Mouse (Mus musculus): Measurements from ENCODE around the gene Gsc. TPM values are rescaled to one million over a fixed set of nuclear protein-coding genes. Genes with fewer than 3 reads are reported as not detected.
"Not testable (repeated sequence)": the region's sequence is repeated elsewhere in the genome, so short reads cannot be mapped to it uniquely, and the experiment has no call there.

Gsc gene
- polyA plus RNA-seq, 1 experiment from 2014 or later, result not detected

DNA sequence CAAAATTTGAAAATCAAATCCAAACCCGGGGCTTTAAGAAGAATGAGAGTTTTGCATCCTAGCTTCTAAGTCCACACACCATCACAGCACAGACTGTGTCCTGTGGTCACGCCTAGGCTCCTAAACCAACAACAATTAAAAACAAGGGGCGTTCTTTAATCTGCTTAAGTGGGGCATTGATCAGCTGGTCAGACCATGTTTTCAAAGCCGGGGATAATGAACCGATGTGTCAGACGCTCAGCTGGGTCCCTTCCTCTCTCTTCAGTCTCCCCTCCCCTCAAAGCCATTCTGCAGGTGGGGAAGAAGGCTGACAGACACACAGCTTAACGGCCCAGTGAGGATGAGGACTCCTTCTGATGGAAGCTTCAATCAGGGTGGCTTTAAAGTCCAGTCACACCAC, 6.2 kb downstream of the Gsc start:
- H3K27me3 ChIP-seq (ENCODE audit: insufficient read depth, low read length), result peaks cover 46% of the 10 kb centered on the region

GRCm38 (mm10) chr12:104461372-104461771, 11.8 kb downstream of the Gsc start:
- Histone ChIP-seq H3K9ac (replicated peaks; ENCODE audit: low read length) (no peak overlapping the region), H3K4me3 (ENCODE audit: low read length) (no peak overlapping the region), H3K4me1 (ENCODE audit: insufficient read depth, low read length) (no peaks in the 10 kb centered on the region), H3K27me3 (ENCODE audit: insufficient read depth, low read length) (peaks cover 7% of the 10 kb centered on the region; the same call in 1 of the 2 replicates), H3K9me3 (ENCODE audit: low read length) (no peaks in the 10 kb centered on the region), H3K36me3 (ENCODE audit: insufficient read depth, low read length) (no peaks in the 10 kb centered on the region), H3K4me2 (replicated peaks; ENCODE audit: low read depth, low read length) (no peak overlapping the region), H3K27ac (ENCODE audit: low read length) (no peak overlapping the region)
- peak; percentile 46; the same call in 1 of the 2 replicates for ATAC-seq (ENCODE audit: low FRiP score, low TSS enrichment)
- 9% methylated on average over 8 of the region's 8 CpGs for WGBS

More for the DNA sequence above, 6.2 kb downstream of the Gsc start:
- ATAC-seq (ENCODE audit: low FRiP score, low TSS enrichment), result no peak
- Histone ChIP-seq H3K9ac (replicated peaks; ENCODE audit: low read length) (no peak overlapping the region), H3K27ac (ENCODE audit: low read length) (no peak overlapping the region), H3K36me3 (ENCODE audit: insufficient read depth, low read length) (no peaks in the 10 kb centered on the region), H3K4me1 (ENCODE audit: insufficient read depth, low read length) (peaks cover 8% of the 10 kb centered on the region; the same call in 1 of the 2 replicates), H3K4me3 (ENCODE audit: low read length) (no peak overlapping the region), H3K4me2 (replicated peaks; ENCODE audit: low read depth, low read length) (no peak overlapping the region), H3K9me3 (ENCODE audit: low read length) (no peaks in the 10 kb centered on the region)
- 21% methylated on average over 7 of the region's 7 CpGs for WGBS

DNA sequence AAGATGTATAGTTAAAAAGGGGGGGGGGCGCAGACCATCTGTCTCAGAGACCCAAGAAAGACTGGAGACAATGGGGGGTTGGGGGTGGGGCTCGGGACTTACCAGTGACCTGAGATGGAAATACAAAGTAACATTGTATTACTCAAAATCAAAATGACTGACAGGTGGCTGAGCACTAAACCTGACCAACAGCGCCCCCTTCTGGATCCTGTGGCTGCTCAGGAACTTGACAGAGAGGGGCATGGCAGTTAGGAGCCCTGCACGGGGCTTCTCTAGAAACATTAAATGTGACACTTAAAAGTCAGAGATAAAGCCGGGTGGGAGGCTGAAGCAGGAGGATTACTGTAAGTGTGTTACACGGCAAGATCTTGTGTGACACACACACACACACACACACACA, 13.8 kb downstream of the Gsc start:
- Histone ChIP-seq H3K27me3 (ENCODE audit: insufficient read depth, low read length) (peaks cover 4% of the 10 kb centered on the region; the same call in 1 of the 2 replicates), H3K4me3 (ENCODE audit: low read length) (no peak overlapping the region), H3K4me1 (ENCODE audit: insufficient read depth, low read length) (no peaks in the 10 kb centered on the region), H3K9me3 (ENCODE audit: low read length) (no peaks in the 10 kb centered on the region), H3K9ac (replicated peaks; ENCODE audit: low read length) (no peak overlapping the region), H3K36me3 (ENCODE audit: insufficient read depth, low read length) (no peaks in the 10 kb centered on the region), H3K4me2 (replicated peaks; ENCODE audit: low read depth, low read length) (no peak overlapping the region), H3K27ac (ENCODE audit: low read length) (no peak overlapping the region)
- 57% methylated on average over 6 of the region's 6 CpGs for WGBS
- no peak for ATAC-seq (ENCODE audit: low FRiP score, low TSS enrichment)

- Histone ChIP-seq H3K9ac (replicated peaks; ENCODE audit: low read length) (no peak overlapping the region), H3K27ac (ENCODE audit: low read length) (no peak overlapping the region), H3K27me3 (ENCODE audit: insufficient read depth, low read length) (no peaks in the 10 kb centered on the region), H3K4me3 (ENCODE audit: low read length) (no peak overlapping the region), H3K36me3 (ENCODE audit: insufficient read depth, low read length) (no peaks in the 10 kb centered on the region), H3K4me1 (ENCODE audit: insufficient read depth, low read length) (no peaks in the 10 kb centered on the region), H3K9me3 (ENCODE audit: low read length) (no peaks in the 10 kb centered on the region), H3K4me2 (replicated peaks; ENCODE audit: low read depth, low read length) (no peak overlapping the region)
- ATAC-seq (ENCODE audit: low FRiP score, low TSS enrichment), result no peak
- WGBS, result 74% methylated on average over 1 of the region's 1 CpGs
These were observed 20.1 kb downstream of the Gsc start for GRCm38 (mm10) chr12:104453002-104453401.

DNA sequence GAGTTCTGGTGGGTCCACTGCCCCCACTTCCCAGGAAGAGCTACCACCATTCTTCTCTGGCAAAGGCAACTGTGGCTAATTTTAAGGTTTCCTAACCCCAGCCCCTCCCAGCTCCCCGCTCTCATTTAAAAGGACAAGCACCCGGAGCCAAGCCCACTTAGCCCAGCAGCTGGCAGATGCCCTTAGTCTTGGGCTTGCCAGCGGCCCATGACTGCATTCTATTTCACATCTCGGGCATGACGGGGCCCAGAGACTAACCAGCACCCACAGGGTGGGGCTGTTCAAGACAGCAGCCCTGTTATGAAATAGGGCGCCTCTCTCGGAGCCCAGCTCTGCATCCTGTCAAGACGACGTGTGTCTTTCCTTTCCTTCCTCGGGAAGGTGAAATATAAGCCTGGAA, 22.9 kb downstream of the Gsc start:
- Histone ChIP-seq H3K36me3 (ENCODE audit: insufficient read depth, low read length) (no peaks in the 10 kb centered on the region), H3K9ac (replicated peaks; ENCODE audit: low read length) (no peak overlapping the region), H3K27ac (ENCODE audit: low read length) (no peak overlapping the region), H3K9me3 (ENCODE audit: low read length) (no peaks in the 10 kb centered on the region), H3K4me2 (replicated peaks; ENCODE audit: low read depth, low read length) (0 out of 2 replicates have a peak overlapping the region, but pooled peaks have one; percentile 6), H3K27me3 (ENCODE audit: insufficient read depth, low read length) (no peaks in the 10 kb centered on the region), H3K4me3 (ENCODE audit: low read length) (no peak overlapping the region), H3K4me1 (ENCODE audit: insufficient read depth, low read length) (no peaks in the 10 kb centered on the region)
- 42% methylated on average over 10 of the region's 10 CpGs for WGBS
- ATAC-seq (ENCODE audit: low FRiP score, low TSS enrichment), result no peak

DNA sequence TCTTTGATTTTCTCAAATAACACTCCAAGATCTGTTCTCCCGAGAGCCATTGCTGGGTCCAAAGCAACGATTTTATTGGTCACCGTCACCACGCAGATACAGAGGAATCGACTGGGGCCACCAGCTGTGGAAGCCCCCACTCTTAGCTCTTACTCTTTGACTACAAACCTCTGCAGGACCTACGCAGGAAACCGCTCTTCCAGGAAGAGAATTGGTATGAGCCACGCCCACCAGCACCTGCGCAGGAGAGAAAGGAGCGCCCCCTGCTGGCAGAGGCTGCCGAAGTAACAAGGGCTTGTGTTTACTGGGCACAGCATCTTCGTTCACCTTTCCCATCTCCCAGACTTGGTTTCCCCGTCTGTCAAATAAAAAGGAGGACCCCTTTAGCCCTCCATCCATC, 25.0 kb downstream of the Gsc start:
- Histone ChIP-seq H3K4me2 (replicated peaks; ENCODE audit: low read depth, low read length) (no peak overlapping the region), H3K27ac (ENCODE audit: low read length) (no peak overlapping the region), H3K27me3 (ENCODE audit: insufficient read depth, low read length) (no peaks in the 10 kb centered on the region), H3K36me3 (ENCODE audit: insufficient read depth, low read length) (no peaks in the 10 kb centered on the region), H3K9me3 (ENCODE audit: low read length) (no peaks in the 10 kb centered on the region), H3K9ac (replicated peaks; ENCODE audit: low read length) (no peak overlapping the region), H3K4me3 (ENCODE audit: low read length) (no peak overlapping the region), H3K4me1 (ENCODE audit: insufficient read depth, low read length) (no peaks in the 10 kb centered on the region)
- ATAC-seq (ENCODE audit: low FRiP score, low TSS enrichment), result no peak
- WGBS, result 32% methylated on average over 13 of the region's 13 CpGs

GRCm38 (mm10) chr12:104447056-104447455, 26.1 kb downstream of the Gsc start:
- WGBS, result 68% methylated on average over 25 of the region's 25 CpGs

GRCm38 (mm10) chr12:104443716-104444115, 29.4 kb downstream of the Gsc start:
- Histone ChIP-seq H3K36me3 (ENCODE audit: insufficient read depth, low read length) (no peaks in the 10 kb centered on the region), H3K27ac (ENCODE audit: low read length) (no peak overlapping the region), H3K4me3 (ENCODE audit: low read length) (no peak overlapping the region), H3K4me1 (ENCODE audit: insufficient read depth, low read length) (no peaks in the 10 kb centered on the region), H3K9ac (replicated peaks; ENCODE audit: low read length) (no peak overlapping the region), H3K27me3 (ENCODE audit: insufficient read depth, low read length) (no peaks in the 10 kb centered on the region), H3K4me2 (replicated peaks; ENCODE audit: low read depth, low read length) (no peak overlapping the region), H3K9me3 (ENCODE audit: low read length) (no peaks in the 10 kb centered on the region)
- ATAC-seq (ENCODE audit: low FRiP score, low TSS enrichment), result no peak
- WGBS, result 89% methylated on average over 11 of the region's 11 CpGs

More at GRCm38 (mm10) chr12:104447056-104447455, 26.1 kb downstream of the Gsc start:
- H3K27me3 ChIP-seq (ENCODE audit: insufficient read depth, low read length); H3K9ac ChIP-seq (replicated peaks; ENCODE audit: low read length); H3K27ac ChIP-seq (ENCODE audit: low read length); H3K36me3 ChIP-seq (ENCODE audit: insufficient read depth, low read length); H3K9me3 ChIP-seq (ENCODE audit: low read length); H3K4me3 ChIP-seq (ENCODE audit: low read length); H3K4me1 ChIP-seq (ENCODE audit: insufficient read depth, low read length); H3K4me2 ChIP-seq (replicated peaks; ENCODE audit: low read depth, low read length); ATAC-seq (ENCODE audit: low FRiP score, low TSS enrichment): not testable (repeated sequence)

GRCm38 (mm10) chr12:104440087-104440760, 32.9 kb downstream of the Gsc start:
- H3K4me3 ChIP-seq (ENCODE audit: low read length), result no peak overlapping the region
- no peak overlapping the region for H3K27ac ChIP-seq (ENCODE audit: low read length)
- no peaks in the 10 kb centered on the region for H3K27me3 ChIP-seq (ENCODE audit: insufficient read depth, low read length)
- H3K9ac ChIP-seq (replicated peaks; ENCODE audit: low read length), result peak overlapping the region; percentile 43
- no peaks in the 10 kb centered on the region for H3K36me3 ChIP-seq (ENCODE audit: insufficient read depth, low read length)
- no peaks in the 10 kb centered on the region for H3K4me1 ChIP-seq (ENCODE audit: insufficient read depth, low read length)
- no peaks in the 10 kb centered on the region for H3K9me3 ChIP-seq (ENCODE audit: low read length)
- WGBS, result 11% methylated on average over 22 of the region's 22 CpGs
- peak; percentile 50; the same call in 1 of the 2 replicates for ATAC-seq (ENCODE audit: low FRiP score, low TSS enrichment)
- H3K4me2 ChIP-seq (replicated peaks; ENCODE audit: low read depth, low read length), result no peak overlapping the region; the same call in 1 of the 2 replicates

DNA sequence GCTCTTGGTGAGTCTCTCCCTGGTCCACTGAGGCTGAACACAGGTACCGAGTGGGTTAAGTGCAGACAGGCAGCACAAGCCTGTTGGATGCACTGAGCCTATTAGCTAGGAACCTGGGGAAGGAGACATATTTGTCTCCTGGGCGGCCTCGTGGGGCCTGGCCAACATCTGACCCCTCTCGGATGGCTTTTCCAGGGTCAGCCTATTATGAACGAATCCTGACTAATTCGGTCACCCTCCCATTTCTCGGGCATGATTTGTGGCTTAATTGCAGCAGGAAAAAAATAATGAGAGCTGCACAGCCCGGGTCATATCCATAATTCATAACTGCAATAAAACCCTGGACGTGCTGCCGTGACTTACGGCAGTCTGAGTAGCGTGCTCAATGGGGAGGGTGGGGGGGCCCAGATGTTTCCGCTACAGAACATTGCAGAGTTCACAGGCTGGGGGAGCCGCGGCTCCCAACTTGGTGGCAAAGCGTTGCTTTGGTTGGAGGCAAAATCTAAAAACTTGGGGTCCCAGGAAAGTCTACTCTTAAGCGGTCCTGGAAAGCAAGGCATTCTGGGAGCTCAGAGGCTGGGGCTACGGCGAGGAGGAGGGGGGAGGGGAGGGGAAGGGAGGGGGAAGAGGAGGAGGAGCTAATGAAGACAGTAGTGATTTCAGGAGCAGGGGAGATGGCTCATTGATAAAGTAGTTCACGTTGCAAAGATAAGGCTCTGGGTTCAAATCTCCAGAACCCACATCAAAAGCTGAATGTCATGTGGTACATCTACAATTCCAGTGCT, 39.0 kb downstream of the Gsc start:
- Histone ChIP-seq H3K9me3 (ENCODE audit: low read length) (no peaks in the 10 kb centered on the region), H3K4me1 (ENCODE audit: insufficient read depth, low read length) (peaks cover 9% of the 10 kb centered on the region; the same call in 1 of the 2 replicates), H3K4me3 (ENCODE audit: low read length) (peak overlapping the region; percentile 10), H3K27me3 (ENCODE audit: insufficient read depth, low read length) (no peaks in the 10 kb centered on the region), H3K27ac (ENCODE audit: low read length) (no peak overlapping the region), H3K36me3 (ENCODE audit: insufficient read depth, low read length) (no peaks in the 10 kb centered on the region), H3K4me2 (replicated peaks; ENCODE audit: low read depth, low read length) (peak overlapping the region; percentile 42), H3K9ac (replicated peaks; ENCODE audit: low read length) (no peak overlapping the region)
- 51% methylated on average over 20 of the region's 20 CpGs for WGBS
- peak; percentile 61 for ATAC-seq (ENCODE audit: low FRiP score, low TSS enrichment)
